Mouse (Mus musculus) naive thymus-derived CD4-positive, alpha-beta T cell, adult 5 months (primary cell): ENCODE results near the gene Cdr2. TPM values are rescaled to one million over a fixed set of nuclear protein-coding genes. Genes with fewer than 3 reads are reported as not detected.

Experiments used
- polyA plus RNA-seq: library from polyadenylated mRNA; unstranded; fragments of 100-300 nt; shearing (Covaris generic); gene quantifications from one replicate; pipeline ENCODE4 v1.2.1, GENCODE M21; 2017

The Cdr2 gene
- 12.2 TPM for polyA plus RNA-seq

GRCm38 (mm10) chr7:120982200-120982841, at the start of gene Cdr2, which contains the start of gene Mfsd13b:
Cdr2 (minus strand) TSS chr7:120982312.
Mfsd13b (plus strand) TSS chr7:120982509.

GRCm38 (mm10) chr7:120917592-120918461, 64.3 kb downstream of the Cdr2 start, which contains the start of gene Polr3e:
Polr3e (plus strand) TSS chr7:120917744.

Other genes with a start within 250 kb of the Cdr2 start
- gene Vwa3a, start 243.0 kb downstream of the Cdr2 start, polyA plus RNA-seq = not detected
- gene Gm5737, start 169.9 kb downstream of the Cdr2 start, polyA plus RNA-seq = not detected
- 8.9 TPM for gene Eef2k, start 139.5 kb downstream of the Cdr2 start, polyA plus RNA-seq
- 26.9 TPM for gene Polr3e, start 64.6 kb downstream of the Cdr2 start, polyA plus RNA-seq
- 0.67 TPM for gene Mfsd13b, start 197 bp upstream of the Cdr2 start, polyA plus RNA-seq
- 57.2 TPM for gene Mettl9, start 52.1 kb upstream of the Cdr2 start, polyA plus RNA-seq
- not detected for gene Igsf6, start 92.3 kb upstream of the Cdr2 start, polyA plus RNA-seq
- not detected for gene Otoa, start 99.3 kb upstream of the Cdr2 start, polyA plus RNA-seq